Mouse (Mus musculus) adrenal gland, adult (tissue): ENCODE data around the gene Taf1c.

Experiments
- DNase-seq, 2 experiments: peaks; one replicate each; pipeline ENCODE4 v3.0.0; 2022 to 2023; ENCODE audit warnings: low spot score in 1 of 2; ENCODE audit not compliant: inconsistent age in 2 of 2

Gene Taf1c

DNA sequence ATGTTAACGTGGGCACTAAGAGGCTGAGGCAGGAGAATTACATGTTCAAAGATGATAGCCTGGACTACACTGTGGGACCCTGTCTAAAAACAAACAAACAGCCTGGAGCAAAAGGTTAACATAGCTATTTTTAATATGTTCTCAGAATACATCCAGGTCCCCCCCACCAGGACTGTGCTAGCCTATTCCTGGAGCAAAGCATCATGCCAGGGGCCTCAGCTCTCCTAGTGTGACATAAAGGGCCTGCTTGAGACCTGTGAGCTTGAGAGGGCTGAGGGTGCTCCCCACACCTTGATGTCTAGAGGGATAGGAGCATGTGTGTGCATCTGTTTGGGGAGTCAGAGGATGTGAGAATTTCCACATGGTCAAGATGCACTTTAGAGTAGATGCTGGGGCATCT is 18.7 kb upstream of the Taf1c start:
- no peak for DNase-seq

DNA sequence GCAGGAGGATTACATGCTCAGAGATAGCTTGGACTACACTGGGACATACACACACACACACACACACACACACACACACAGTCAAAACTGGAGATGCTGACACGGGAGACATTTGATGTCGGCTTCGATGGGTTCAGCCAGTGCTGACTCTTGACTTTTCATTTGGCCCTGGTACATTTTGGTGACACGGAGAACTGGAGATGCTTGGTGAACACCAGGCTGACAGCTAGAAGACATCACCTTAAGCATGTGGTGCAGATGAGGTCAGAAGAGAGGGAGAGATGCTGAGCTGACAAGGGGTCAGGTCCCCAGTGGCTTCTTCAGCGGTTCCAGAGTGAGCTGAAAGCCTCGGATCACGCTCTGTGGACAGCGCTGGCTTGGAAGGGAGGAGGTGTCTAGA is 18.0 kb upstream of the Taf1c start:
- no peak for DNase-seq

DNA sequence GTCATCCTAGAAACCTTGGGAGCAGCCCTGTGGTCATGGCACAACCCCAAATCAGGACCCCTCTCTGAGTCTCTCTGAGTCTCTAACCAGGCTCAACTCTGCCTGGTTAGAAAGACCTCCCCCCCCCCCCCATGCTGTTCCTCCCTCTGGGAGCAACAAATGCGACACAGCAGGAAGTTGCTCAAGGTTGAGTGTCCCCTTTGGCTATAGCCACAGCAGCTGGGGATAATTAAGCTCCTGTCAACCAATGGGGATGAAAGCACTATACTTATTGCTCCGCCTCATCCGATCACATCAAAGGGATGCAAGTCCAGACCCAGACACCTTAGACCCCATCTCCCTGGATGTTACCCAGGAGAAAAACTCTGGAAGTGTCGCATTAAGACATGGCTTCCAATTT is 17.5 kb upstream of the Taf1c start:
- no peak for DNase-seq

DNA sequence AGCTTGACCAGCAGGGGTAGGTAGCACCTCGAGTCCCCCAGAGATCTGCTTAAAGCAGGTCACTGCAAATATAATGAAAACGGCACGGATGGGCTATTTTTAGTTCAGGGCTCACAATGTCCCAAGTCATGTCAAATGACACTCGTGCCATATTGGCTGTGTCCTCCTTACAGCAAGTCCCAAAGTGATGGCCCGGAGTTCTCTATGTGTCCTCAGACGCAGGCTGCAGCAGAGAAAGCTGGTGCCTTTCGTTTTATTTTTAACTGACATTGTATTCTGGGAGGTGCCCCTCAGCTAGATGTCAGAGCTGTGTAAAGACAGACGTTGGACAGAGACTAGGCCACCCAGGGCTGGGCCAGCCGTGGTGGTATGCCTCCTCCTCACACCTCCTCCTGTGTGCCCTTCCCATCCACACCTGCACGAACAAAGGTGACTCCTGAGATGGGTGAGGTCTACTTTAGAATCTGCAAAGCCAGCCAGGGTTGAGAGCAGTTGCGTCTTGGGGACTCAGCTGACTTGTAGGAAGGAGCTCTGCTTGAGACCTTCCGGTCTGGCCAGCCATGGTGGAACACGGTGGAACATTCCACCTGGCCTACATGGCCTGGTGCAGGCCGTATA is 15.9 kb upstream of the Taf1c start:
- DNase-seq: no peak

DNA sequence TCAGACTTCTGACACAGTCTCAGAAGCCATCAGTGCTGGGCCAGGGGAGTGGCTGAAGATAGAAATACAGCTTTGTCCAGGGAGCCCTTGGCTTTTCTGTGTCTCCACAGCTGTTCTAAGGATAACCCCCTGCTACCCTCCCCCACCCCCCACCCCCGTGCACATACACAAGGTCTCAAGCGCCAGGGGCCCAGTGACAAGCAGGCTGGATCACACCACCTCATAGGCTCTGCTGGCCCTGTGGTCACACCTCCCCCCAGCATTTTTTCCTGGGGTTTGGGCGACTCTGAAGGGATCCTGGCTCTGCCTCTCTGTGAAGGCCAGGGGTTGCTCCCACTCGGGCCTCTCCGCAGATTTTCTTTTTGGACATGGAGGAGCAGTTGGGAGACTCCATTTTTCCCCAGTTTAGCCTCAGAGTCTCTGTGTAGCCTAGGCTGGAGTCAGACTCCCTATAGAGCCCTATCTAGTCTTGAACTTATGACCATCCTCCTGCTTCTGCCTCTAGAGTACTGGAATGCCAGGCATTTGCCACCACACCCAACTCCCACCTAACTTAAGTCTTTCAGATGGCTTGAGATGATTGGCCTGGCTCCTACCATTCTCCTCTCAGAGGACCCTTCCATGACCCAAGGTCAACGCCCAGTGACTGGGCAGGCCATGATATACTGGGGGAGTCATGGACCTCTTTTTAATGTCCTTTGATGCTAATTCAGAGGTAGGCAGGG is 15.3 kb upstream of the Taf1c start:
- no peak for DNase-seq

DNA sequence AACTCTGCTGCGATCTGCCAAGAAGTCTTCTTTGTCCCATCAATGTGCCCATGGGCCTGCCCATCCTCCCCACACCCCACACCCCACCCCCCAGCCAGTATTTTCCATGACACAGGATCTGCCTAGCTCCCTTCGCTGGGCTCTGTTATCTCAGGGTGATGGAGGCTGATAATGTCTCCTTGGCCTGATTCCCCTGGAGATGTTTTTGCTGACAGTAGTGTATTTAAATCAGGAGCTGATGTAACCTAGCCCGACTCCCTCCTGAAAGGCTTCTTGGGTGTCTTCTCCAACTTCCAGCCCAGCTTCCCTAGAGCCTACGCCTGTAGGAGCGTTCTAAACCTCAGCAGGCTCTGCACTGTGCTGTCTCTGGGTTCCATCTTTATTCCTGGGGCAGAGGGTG is 13.9 kb upstream of the Taf1c start:
- DNase-seq: peak in 1 of 2 experiments; percentile 68

DNA sequence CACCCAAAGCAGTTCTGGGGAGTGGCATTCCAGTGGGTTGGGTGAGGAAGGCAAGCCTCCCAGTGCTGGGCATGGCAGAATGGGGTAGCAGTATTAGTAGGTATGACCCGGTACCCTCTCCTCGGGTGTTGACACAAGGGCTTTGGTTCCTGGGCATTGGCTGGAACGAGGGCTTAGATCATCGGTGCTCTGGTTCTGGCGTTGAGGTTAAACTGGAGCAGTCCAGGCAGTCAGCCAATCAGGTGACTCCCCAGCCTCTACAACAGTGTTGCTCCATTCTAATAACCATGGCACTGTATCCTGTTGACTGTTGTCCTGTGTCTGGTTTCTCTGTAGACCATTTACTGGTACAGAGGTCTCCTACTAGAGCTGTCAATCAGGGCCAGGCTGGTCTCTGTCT is 12.6 kb upstream of the Taf1c start:
- peak in 1 of 2 experiments; percentile 55 for DNase-seq

DNA sequence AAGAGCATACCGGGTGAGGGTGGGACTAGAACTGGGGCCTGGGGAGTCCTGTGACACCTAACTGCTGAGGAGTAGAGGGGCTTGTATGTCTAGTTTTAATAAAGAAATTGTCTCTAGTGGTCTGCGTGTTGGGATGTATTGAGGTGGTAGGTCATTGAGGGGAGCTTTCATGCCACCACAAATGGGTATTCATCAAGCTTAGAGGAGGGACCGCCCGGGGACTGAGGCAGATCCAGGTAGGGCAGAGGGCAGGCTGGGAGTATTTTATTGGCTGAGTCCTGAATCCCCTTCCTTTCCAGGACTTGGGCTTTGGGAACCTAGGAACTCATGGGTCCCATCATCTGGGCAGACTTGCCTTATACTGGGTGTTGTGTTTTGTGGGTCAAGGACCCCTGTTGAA is 11.8 kb upstream of the Taf1c start:
- no peak for DNase-seq

DNA sequence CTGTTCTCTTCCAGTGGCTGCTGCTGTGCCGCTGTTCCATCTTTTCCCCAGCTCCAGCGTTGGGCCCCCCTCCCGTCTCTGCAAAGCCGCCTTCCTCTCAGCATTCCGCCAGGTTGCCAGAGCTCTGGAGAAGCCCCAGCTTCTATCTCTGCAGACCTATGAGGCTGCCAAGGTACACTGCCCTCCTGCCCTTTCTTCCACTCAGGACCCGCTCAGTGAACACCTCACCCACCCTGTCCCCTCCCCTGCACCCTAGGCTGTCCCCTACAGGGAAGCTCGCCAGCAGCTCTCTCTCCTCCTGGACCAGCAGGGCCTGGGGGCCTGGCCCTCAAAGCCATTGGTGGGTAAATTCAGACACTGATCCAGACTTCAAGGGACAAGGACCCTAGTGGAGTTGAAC is 11.3 kb upstream of the Taf1c start:
- DNase-seq: no peak

DNA sequence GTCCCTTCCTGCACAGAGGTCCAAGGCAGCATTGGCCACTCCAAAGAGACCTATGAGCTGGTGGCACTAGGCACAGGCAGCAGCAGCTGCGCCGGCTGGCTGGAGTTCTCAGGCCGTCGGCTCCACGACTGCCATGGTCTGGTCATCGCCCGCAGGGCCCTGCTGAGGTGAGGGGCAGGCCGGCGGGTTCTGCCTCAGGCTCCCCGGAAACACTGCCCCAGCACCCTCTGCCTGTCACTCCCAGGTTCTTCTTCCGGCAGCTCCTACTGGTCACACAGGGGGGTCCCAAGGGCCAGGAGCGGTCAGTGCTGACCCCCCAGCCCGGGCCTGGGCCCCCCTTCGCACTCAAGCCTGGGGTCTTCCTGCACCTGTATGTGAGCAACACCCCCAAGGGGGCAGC is 10.1 kb upstream of the Taf1c start:
- no peak for DNase-seq

DNA sequence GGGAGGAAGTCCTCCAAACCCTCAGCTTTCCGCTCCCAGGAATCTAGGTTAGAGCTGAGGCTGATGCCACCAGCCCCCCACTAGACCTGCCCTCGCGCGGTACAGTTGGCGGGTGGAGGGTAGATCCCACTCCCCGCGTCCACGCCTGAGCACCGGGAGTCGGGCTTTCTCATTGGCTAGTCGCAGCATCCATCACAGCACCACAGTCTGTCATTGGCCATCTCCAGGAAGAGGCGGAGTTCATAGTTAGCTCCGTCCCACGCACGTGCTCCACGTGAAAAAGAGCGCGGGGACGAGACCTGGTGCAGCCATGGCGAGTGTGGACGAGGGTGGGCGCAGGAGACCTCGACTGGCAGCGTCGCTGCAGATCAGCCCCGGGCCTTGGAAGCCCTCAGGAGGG is 7.4 kb upstream of the Taf1c start, which contains the start of gene Adad2:
Gene Adad2 (plus strand): TSS at position 277 of the 400 bp plus-strand sequence.
- DNase-seq: no peak

DNA sequence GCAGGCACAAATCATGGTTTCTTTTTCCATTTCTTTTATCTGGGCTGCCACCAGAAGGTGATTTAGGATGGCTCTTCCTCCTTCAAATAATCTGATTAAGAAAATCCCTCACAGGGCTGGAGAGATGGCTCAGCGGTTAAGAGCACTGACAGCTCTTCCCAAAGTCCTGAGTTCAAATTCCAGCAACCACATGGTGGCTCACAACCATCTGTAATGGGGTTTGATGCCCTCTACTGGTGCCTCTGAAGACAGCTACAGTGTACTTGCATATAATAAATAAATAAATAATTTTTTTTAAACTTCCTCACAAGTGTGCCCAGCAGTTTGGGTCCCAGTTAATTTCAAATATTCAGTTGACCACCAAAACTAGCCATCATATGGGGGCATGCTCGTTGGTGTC is 1.2 kb upstream of the Taf1c start:
- DNase-seq: no peak

DNA sequence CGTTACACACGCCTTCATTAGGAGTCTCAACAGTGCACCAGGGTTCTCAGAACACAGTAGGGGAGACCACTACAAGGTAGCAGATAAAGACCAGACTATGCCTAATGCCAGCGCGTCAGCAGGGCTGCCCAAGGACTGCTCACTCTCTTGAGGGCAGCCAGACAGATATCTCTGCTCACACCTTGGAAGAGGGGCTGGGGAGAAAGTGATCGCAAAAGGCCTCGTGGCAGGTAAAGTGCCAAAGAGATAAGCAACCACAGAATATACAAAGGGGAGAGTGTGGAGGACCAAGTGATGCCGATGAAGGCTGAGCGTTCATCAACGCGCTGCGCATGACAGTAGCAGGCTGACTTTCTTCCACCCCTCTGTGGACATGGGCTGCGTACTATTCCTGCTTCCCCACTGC is 621 bp downstream of the Taf1c start:
- peak in 1 of 2 experiments; percentile 75 for DNase-seq

DNA sequence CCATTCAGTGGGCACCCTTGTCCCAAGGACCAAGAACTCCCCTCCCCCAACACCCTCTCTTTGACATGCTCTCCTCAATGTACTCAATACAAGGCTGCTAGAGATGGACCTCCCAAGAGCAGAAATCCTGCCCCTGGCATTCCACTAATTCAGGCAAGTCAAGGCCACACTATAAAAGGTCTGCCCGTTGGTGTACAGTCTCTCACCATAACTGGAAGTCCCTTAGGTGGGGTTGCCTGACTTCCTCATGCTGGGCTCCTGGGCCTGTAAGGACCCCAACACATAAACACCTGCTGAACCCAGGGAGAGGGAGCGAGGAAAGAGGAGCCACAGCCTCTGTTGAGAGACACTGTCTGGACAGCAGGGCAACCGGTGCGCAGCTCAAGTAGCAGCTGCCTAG is 1.3 kb downstream of the Taf1c start:
- DNase-seq: peak in 1 of 2 experiments; percentile 74

DNA sequence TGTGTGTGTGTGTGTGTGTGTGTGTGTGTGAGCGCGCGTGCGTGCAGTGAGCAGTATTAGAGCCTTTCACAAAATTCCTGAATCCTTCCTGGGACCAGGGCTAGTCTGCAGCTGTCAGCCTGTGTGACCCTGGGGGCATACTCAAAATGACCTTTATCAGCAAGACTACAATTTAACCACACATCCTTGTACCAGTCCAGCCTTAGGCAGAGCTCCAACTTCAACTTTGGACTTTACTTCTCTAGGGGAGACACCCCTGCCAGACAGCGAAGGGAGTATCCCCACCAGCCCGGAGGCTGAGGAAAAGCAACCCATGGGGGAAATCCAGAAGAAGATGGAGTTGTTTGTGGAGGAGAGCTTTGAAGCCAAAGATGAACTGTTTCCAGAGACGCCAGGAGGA is 13.6 kb downstream of the Taf1c start:
- no peak for DNase-seq

DNA sequence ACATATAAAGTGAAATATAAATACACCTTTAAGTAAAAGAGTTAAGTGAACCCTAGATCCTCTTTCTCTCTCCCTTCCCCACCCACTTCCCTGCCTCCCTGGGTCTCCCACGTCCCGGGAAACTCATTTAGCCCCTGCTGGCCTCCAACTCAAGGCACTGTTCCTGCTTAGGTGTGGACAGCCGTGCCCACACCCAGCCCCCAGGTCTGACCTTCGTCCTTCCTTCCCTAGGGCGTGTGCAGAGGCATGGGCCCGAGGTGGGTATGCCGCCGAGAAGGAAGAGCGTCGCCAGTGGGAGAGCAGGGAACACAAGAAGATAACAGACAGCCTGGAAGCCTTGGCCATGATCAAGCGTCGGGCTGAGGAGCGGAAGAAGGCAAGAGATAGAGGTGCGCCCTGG is 14.7 kb downstream of the Taf1c start:
- DNase-seq: no peak

DNA sequence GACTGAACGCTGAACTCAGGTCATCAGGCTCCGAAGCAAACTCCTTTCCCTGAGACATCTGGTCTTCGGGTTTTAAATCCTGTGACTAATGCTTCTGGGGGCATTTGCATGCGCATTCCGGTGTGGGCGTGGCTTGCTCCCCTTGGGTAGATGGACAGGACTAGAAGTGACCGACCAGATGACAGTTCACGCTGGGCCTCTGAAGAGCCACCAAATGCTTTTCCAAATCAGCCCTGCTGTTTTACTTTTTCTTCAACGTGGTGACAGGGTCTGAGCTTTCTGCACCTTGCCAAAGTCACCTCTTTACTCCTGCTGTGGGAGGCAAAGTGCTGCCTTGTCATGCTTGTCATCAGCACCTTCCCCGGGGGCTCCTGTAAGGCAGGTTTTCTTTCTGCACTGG is 16.2 kb downstream of the Taf1c start:
- no peak for DNase-seq

DNA sequence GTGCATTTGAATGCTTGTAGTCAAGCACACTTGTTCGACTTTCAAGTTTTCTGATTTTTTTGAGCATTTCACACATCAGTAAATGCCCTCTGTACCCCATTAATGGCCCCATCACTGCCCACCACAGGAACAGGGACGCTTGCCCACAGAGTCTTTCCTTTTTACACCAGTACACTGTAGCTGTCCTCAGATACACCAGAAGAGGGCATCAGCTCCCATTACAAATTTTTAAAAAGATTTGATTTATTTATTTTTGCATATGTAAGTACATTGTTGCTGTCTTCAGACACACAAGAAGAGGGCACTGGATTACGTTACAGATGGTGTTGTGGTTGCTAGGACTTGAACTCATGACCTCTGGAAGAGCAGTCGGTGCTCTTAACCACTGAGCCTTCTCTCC is 16.7 kb downstream of the Taf1c start:
- no peak for DNase-seq

DNA sequence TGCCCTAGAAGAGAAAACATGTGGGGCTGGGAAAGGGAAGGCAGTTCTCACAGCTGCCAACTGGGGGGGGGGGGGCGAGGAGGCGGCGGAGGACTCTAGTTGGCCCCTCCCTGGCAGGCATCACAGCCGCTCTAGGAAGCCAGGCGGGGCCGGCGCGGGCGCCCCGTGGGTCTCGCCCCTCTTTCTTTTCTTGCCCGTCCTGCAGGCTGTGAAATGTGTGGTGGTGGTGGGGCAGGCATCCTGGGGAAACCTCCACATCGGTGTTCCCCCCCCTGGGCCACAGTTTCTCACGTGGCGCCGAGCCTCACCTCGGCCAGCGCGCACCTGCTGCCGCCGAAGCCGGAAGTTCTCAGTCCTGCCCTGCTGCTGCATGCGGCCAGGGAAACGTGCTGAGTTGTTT is 19.1 kb downstream of the Taf1c start:
- no peak for DNase-seq

DNA sequence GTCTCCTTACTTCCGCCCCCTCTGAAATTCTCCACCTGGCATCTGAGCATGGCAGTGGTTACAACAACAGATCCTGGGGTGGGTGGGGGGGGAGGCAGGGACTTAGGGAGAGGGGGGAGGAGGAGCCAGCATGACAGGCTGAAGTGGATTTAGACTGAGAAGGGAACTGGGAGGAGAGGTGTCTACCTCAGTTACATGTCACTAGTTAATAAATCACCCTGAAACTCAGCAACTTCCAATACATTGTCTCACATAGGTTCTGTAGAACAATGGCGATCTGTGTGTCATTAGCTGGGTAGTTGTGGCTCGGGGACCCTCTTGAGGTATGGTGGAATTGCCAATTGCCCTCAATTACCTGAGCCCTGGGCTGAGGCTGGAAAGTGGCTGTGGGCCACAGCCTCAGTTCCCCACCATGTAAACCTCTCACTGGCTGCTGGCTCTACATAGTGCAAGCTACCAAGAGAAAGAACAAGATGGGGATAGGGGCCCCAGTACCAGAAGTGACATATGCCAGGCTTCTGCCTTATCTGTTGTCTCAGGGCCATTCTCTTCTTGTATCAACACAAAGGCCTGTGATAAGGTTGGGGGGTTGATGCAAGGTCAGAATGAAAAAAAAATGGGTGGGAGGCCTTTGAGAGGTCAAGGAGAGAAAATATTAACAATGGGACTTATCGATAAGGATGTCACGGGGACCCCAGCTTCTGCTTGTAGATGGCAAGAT is 24.4 kb downstream of the Taf1c start:
- DNase-seq: no peak

DNA sequence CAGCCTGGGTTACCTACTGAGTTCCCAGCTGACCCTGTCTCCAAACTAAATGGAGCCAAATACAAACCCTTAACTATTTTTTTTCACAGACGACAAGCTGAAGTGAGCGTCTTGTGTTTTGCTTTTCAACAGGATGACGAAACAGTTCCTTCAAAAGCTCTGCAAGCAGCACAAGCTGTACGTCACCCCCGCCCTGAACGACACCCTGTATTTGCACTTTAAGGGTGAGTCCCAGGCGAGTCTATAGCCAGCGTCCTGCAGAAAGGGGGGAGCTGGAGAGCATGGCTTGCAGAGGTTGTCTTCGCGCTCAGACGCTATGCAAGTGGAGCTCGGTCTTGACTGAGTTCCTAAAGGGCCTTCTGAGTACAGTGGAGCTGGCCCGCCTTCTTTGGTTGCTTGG is 25.9 kb downstream of the Taf1c start:
- no peak for DNase-seq

DNA sequence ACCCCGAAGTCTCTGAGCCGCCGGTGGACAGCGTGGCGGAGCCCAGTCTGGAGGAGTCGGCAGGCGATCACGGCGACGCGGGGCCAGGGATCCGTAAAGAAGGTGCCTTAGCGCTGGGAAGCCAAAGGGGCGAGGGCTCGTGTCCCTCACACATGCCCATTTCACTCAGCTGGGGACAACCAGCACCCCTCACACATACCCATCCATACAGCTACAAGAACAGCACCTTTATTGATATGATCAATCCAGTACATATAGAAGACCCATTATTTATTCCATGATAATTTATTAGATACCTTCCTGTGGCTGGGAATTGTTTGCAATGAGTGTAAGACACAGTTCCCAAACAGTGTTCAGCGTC is 29.7 kb downstream of the Taf1c start:
- no peak for DNase-seq
